Comparison of ENCODE assay signal across 23 mouse cellular contexts in genomic region chr4:150882632-150883031, GRCm38 (mm10). TPM values are rescaled to one million over a fixed set of nuclear protein-coding genes. Genes with fewer than 3 reads are reported as not detected.
DNase-seq lines count a peak whose midpoint lies in the region; ATAC-seq and TF ChIP-seq lines count a peak whose summit lies in the region.
"Had no signal": no experiment of that assay in that cellular context is flagged by ENCODE, and none has a peak within 500 bp of the region (broad histone marks: within the 10 kb centered on the region; RNA-seq: fewer than 3 reads in every experiment).

No protein-coding gene starts in this region.

- no peak for TF ChIP-seq RAD21 in MEL (IDR thresholded peaks at IDR 0.05; ENCODE audit: low read depth, low read length)

- no peaks in the 10 kb centered on the region for H3K27me3 ChIP-seq in MEL (ENCODE audit: control insufficient read depth in 1 of 2, insufficient read depth in 2 of 2, low read length in 2 of 2)
- no peaks in the 10 kb centered on the region for H3K27me3 ChIP-seq in hindbrain, embryonic 10.5 days (ENCODE audit: insufficient read depth, poor library complexity, severe bottlenecking)
- no peaks in the 10 kb centered on the region for H3K27me3 ChIP-seq in stomach, postnatal 0 days (ENCODE audit: control insufficient read depth, insufficient read depth, low read length)
- H3K27me3 ChIP-seq: CH12.LX, Patski had no signal

- H3K4me3 ChIP-seq in MEL (ENCODE audit: control insufficient read depth in 1 of 2, insufficient read depth in 1 of 2, low read depth in 2 of 2, low read length in 2 of 2), result no peak overlapping the region
- H3K4me3 ChIP-seq in hindbrain, embryonic 10.5 days, result no peak overlapping the region
- no peak overlapping the region for H3K4me3 ChIP-seq in stomach, postnatal 0 days (ENCODE audit: low read depth, low read length)

- ATAC-seq in granulocyte monocyte progenitor cell, adult 5-6 weeks (replicated peaks; ENCODE audit: poor library complexity, severe bottlenecking), result peak; percentile 59
- ATAC-seq in megakaryocyte progenitor cell, adult 5-6 weeks (replicated peaks; ENCODE audit: poor library complexity), result 0 out of 2 replicates have a peak, but pooled peaks have one; percentile 44
- no peak for ATAC-seq in stomach, postnatal 0 days (ENCODE audit: low FRiP score, low TSS enrichment)
- ATAC-seq: activated CD4-positive, CD25-positive, alpha-beta regulatory T cell, adult 4 months; CD4-positive, CD25-positive, alpha-beta regulatory T cell, adult 4 months; Patski had no signal

- DNase-seq in heart, adult 11 months, result peak; percentile 83
- DNase-seq in heart, adult 8-10 months (ENCODE audit: low spot score), result no peak
- peak; percentile 41 for DNase-seq in MEL (ENCODE audit: low read depth, low spot score)
- DNase-seq in hindbrain, embryonic 10.5 days (ENCODE audit: low spot score), result no peak
- DNase-seq in layer of hippocampus, adult 8-10 months (ENCODE audit: low spot score in 2 of 2), result no peak
- DNase-seq in stomach, postnatal 0 days (ENCODE audit: low spot score), result no peak
- DNase-seq: adrenal gland, adult 2 months; adrenal gland, adult 8-10 months; adrenal gland, postnatal 10 days; adrenal gland, postnatal 14 days; adrenal gland, postnatal 25 days; adrenal gland, postnatal 36 days; B cell, adult 2 months; cerebellum, adult 11 months; cerebellum, adult 11-12 months; cerebellum, adult 18-20 months had no signal

- TF ChIP-seq POLR2A in MEL (IDR thresholded peaks at IDR 0.05; ENCODE audit: control insufficient read depth in 1 of 2, insufficient read depth in 1 of 2, low read depth in 1 of 2, low read length in 2 of 2, poor library complexity in 1 of 2), result no peak

- TF ChIP-seq CTCF in MEL (IDR thresholded peaks at IDR 0.05 in 2 of 3, conservative IDR thresholded peaks at IDR 0.05 in 1 of 3; ENCODE audit: control insufficient read depth in 1 of 3, insufficient read depth in 1 of 3, low read depth in 2 of 3, low read length in 3 of 3, poor library complexity in 1 of 3, severe bottlenecking in 1 of 3), result no peak
- no peak for TF ChIP-seq CTCF in stomach, postnatal 0 days (IDR thresholded peaks at IDR 0.05; ENCODE audit: low read depth)

- no peak overlapping the region for H3K27ac ChIP-seq in MEL (ENCODE audit: control insufficient read depth, low read depth, low read length)
- no peak overlapping the region for H3K27ac ChIP-seq in hindbrain, embryonic 10.5 days
- H3K27ac ChIP-seq in stomach, postnatal 0 days (replicated peaks), result no peak overlapping the region

- TF ChIP-seq EP300 in MEL (IDR thresholded peaks at IDR 0.05; ENCODE audit: low read depth in 1 of 2, low read length in 2 of 2), result no peak
- no peak for TF ChIP-seq EP300 in stomach, postnatal 0 days (optimal IDR thresholded peaks at IDR 0.05)

- H3K9ac ChIP-seq in MEL (ENCODE audit: control insufficient read depth, low read depth, low read length, poor library complexity, severe bottlenecking), result no peak overlapping the region
- no peak overlapping the region for H3K9ac ChIP-seq in stomach, postnatal 0 days (ENCODE audit: low read length)

- H3K36me3 ChIP-seq in MEL (ENCODE audit: control insufficient read depth in 1 of 2, insufficient read depth in 2 of 2, low read length in 2 of 2), result no peaks in the 10 kb centered on the region
- peaks cover 9% of the 10 kb centered on the region; the same call in 1 of the 2 replicates for H3K36me3 ChIP-seq in hindbrain, embryonic 10.5 days
- no peaks in the 10 kb centered on the region for H3K36me3 ChIP-seq in stomach, postnatal 0 days (ENCODE audit: control insufficient read depth, insufficient read depth, low read length)
- H3K36me3 ChIP-seq: G1E had no signal

- H3K79me2 ChIP-seq in MEL (ENCODE audit: control insufficient read depth, insufficient read depth, low read length, poor library complexity), result no peaks in the 10 kb centered on the region

- H3K4me1 ChIP-seq in MEL (ENCODE audit: control insufficient read depth in 1 of 2, insufficient read depth in 2 of 2, low read length in 2 of 2), result no peaks in the 10 kb centered on the region
- H3K4me1 ChIP-seq in hindbrain, embryonic 10.5 days (replicated peaks), result no peaks in the 10 kb centered on the region
- H3K4me1 ChIP-seq in stomach, postnatal 0 days (replicated peaks; ENCODE audit: control insufficient read depth, insufficient read depth), result no peaks in the 10 kb centered on the region

- H3K4me2 ChIP-seq in stomach, postnatal 0 days (replicated peaks; ENCODE audit: low read depth), result no peak overlapping the region

- 92% methylated on average over 5 of the region's 5 CpGs for WGBS in hindbrain, embryonic 10.5 days
- WGBS in stomach, postnatal 0 days, result 84% methylated on average over 5 of the region's 5 CpGs

- no peaks in the 10 kb centered on the region for H3K9me3 ChIP-seq in MEL (replicated peaks; ENCODE audit: insufficient read depth, low read length)
- peaks cover 26% of the 10 kb centered on the region for H3K9me3 ChIP-seq in hindbrain, embryonic 10.5 days
- H3K9me3 ChIP-seq in stomach, postnatal 0 days (ENCODE audit: control insufficient read depth, low read length), result peaks cover 16% of the 10 kb centered on the region

TF ChIP-seq in MEL, 35 proteins besides CTCF, POLR2A, EP300 and RAD21 (continues in another document):
- no peak for TF ChIP-seq POLR2AphosphoS2 (IDR thresholded peaks at IDR 0.05; ENCODE audit: low read length)
- no peak for TF ChIP-seq MAX (IDR thresholded peaks at IDR 0.05; ENCODE audit: low read length)
- TF ChIP-seq ZC3H11A (IDR thresholded peaks at IDR 0.05; ENCODE audit: low read depth, low read length), result no peak
- TF ChIP-seq RCOR1 (IDR thresholded peaks at IDR 0.05; ENCODE audit: low read depth, low read length), result no peak
- TF ChIP-seq HCFC1 (IDR thresholded peaks at IDR 0.05; ENCODE audit: low read depth, low read length), result no peak
- TF ChIP-seq E2F4 (IDR thresholded peaks at IDR 0.05; ENCODE audit: borderline replicate concordance, low read depth, low read length), result no peak
- TF ChIP-seq SIN3A (IDR thresholded peaks at IDR 0.05; ENCODE audit: low read length), result no peak
- no peak for TF ChIP-seq POLR2AphosphoS5 (IDR thresholded peaks at IDR 0.05; ENCODE audit: borderline replicate concordance, low read depth, low read length)
- no peak for TF ChIP-seq NELFE (IDR thresholded peaks at IDR 0.05; ENCODE audit: low read depth, low read length)
- TF ChIP-seq USF1 (IDR thresholded peaks at IDR 0.05; ENCODE audit: low read depth, low read length), result no peak
- no peak for TF ChIP-seq ELF1 (IDR thresholded peaks at IDR 0.05; ENCODE audit: low read depth, low read length)
- TF ChIP-seq MYB (IDR thresholded peaks at IDR 0.05; ENCODE audit: low read depth, low read length), result no peak
- TF ChIP-seq JUND (IDR thresholded peaks at IDR 0.05; ENCODE audit: low read depth, low read length), result no peak
- no peak for TF ChIP-seq TBP (IDR thresholded peaks at IDR 0.05; ENCODE audit: low read depth, low read length)
- TF ChIP-seq MAZ (IDR thresholded peaks at IDR 0.05; ENCODE audit: low read depth, low read length), result no peak
- no peak for TF ChIP-seq ZKSCAN1 (IDR thresholded peaks at IDR 0.05; ENCODE audit: low read depth, low read length)
- TF ChIP-seq MXI1 (IDR thresholded peaks at IDR 0.05; ENCODE audit: low read depth, low read length), result no peak

RNA-seq across cellular contexts. Expression of gene Errfi1, which starts 28.9 kb away (rescaled TPM):
- 10 to 100 TPM in 2 of 4 experiments, 1 to 10 TPM in 2; 8.5 to 23.4 (median 11.4) TPM for total RNA-seq in heart, adult 8-10 months (2022)
- 2.1 and 2.3 TPM in 2 replicates for total RNA-seq in MEL (2012; rRNA removed)
- polyA plus RNA-seq in MEL (2012; ENCODE audit: insufficient read depth in 1 of 2, insufficient read length in 2 of 2, low read depth in 1 of 2, low replicate concordance in 2 of 2, missing spikeins in 1 of 2), result 1 to 10 TPM in 1 of 2 experiments, not detected in 1; 2.7 TPM
- total RNA-seq in granulocyte monocyte progenitor cell, adult 5-6 weeks (2014; fragmentation: Nextera tagmentation), result 0.84 TPM in 1 of 2 replicates, not detected in the other
- total RNA-seq in granulocyte monocyte progenitor cell, adult 5-6 weeks (2017), result 0.52 and 1.2 TPM in 2 replicates
- total RNA-seq in megakaryocyte progenitor cell, adult 5-6 weeks (2015), result 0.84 and 1.2 TPM in 2 replicates
- 0.54 and 0.61 TPM in 2 replicates for total RNA-seq in megakaryocyte progenitor cell, adult 5-6 weeks (2017)
- polyA plus RNA-seq in hindbrain, embryonic 10.5 days (2016; fragmentation: Nextera tagmentation; extraction: Ambion mirVana), result 29.7 and 32.1 TPM in 2 replicates
- total RNA-seq in layer of hippocampus, adult 8-10 months (2022), result 10 to 100 TPM; 37.7 to 48.8 (median 40.4) TPM
- 30.6 and 32.1 TPM in 2 replicates for polyA plus RNA-seq in stomach, postnatal 0 days (2015; fragmentation: Nextera tagmentation; extraction: Ambion mirVana)
- polyA plus RNA-seq: G1E had no signal

RNA-seq across cellular contexts. Expression of gene Park7, which starts 31.6 kb away (rescaled TPM):
- total RNA-seq in heart, adult 8-10 months (2022), result 100 to 1,000 TPM; 275 to 312 (median 290) TPM
- total RNA-seq in MEL (2012; rRNA removed), result 438 and 445 TPM in 2 replicates
- 100 to 1,000 TPM in 1 of 2 experiments, not detected in 1; 480 TPM for polyA plus RNA-seq in MEL (2012; ENCODE audit: insufficient read depth in 1 of 2, insufficient read length in 2 of 2, low read depth in 1 of 2, low replicate concordance in 2 of 2, missing spikeins in 1 of 2)
- total RNA-seq in granulocyte monocyte progenitor cell, adult 5-6 weeks (2014; fragmentation: Nextera tagmentation), result 284 and 328 TPM in 2 replicates
- total RNA-seq in granulocyte monocyte progenitor cell, adult 5-6 weeks (2017), result 431 and 435 TPM in 2 replicates
- total RNA-seq in megakaryocyte progenitor cell, adult 5-6 weeks (2015), result 303 and 339 TPM in 2 replicates
- total RNA-seq in megakaryocyte progenitor cell, adult 5-6 weeks (2017), result 449 and 454 TPM in 2 replicates
- 449 and 453 TPM in 2 replicates for polyA plus RNA-seq in hindbrain, embryonic 10.5 days (2016; fragmentation: Nextera tagmentation; extraction: Ambion mirVana)
- 100 to 1,000 TPM; 194 to 246 (median 216) TPM for total RNA-seq in layer of hippocampus, adult 8-10 months (2022)
- polyA plus RNA-seq in stomach, postnatal 0 days (2015; fragmentation: Nextera tagmentation; extraction: Ambion mirVana), result 253 and 262 TPM in 2 replicates

RNA-seq across cellular contexts. Expression of gene Tnfrsf9, which starts 31.7 kb away (rescaled TPM):
- under 1 TPM; 0.12 to 0.29 (median 0.22) TPM for total RNA-seq in heart, adult 8-10 months (2022)
- total RNA-seq in MEL (2012; rRNA removed), result not detected in 2 replicates
- polyA plus RNA-seq in MEL (2012; ENCODE audit: insufficient read depth in 1 of 2, insufficient read length in 2 of 2, low read depth in 1 of 2, low replicate concordance in 2 of 2, missing spikeins in 1 of 2), result under 1 TPM in 1 of 2 experiments, not detected in 1; 0.14 TPM
- total RNA-seq in granulocyte monocyte progenitor cell, adult 5-6 weeks (2014; fragmentation: Nextera tagmentation), result not detected in 2 replicates
- total RNA-seq in granulocyte monocyte progenitor cell, adult 5-6 weeks (2017), result not detected in 2 replicates
- 0.15 TPM in 1 of 2 replicates, not detected in the other for total RNA-seq in megakaryocyte progenitor cell, adult 5-6 weeks (2015)
- total RNA-seq in megakaryocyte progenitor cell, adult 5-6 weeks (2017), result not detected in 2 replicates
- 0.17 and 0.57 TPM in 2 replicates for polyA plus RNA-seq in hindbrain, embryonic 10.5 days (2016; fragmentation: Nextera tagmentation; extraction: Ambion mirVana)
- 1 to 10 TPM in 1 of 4 experiments, under 1 TPM in 3; 0.52 to 1.0 (median 0.85) TPM for total RNA-seq in layer of hippocampus, adult 8-10 months (2022)
- 0.22 and 0.23 TPM in 2 replicates for polyA plus RNA-seq in stomach, postnatal 0 days (2015; fragmentation: Nextera tagmentation; extraction: Ambion mirVana)
- polyA plus RNA-seq: adrenal gland, adult 2 months had no signal

Comparison
In these comparisons a context has a peak if more than half of its experiments do, and no peak if none do; other contexts are left out.
1. DNase-seq: peak in heart, adult 11 months (single experiment) and MEL (single experiment); none in heart, adult 8-10 months (single experiment), hindbrain, embryonic 10.5 days (single experiment), layer of hippocampus, adult 8-10 months (0 of 2) and stomach, postnatal 0 days (single experiment).